Mouse (Mus musculus) midbrain, postnatal 0 days (tissue): Measurements from ENCODE around the gene Gpam. TPM values are rescaled to one million over a fixed set of nuclear protein-coding genes. Genes with fewer than 3 reads are reported as not detected.
A peak's percentile ranks its signal among the peaks of the same experiment; 100 is the strongest.

Experiments
- ATAC-seq: fragments of 200-750 bp; cut with Nextera tagmentation; 2 replicates; pipeline ENCODE4 v1.8.0; 2017; ENCODE audit warnings: moderate number of reproducible peaks, mild to moderate bottlenecking, moderate TSS enrichment, moderate library complexity; ENCODE audit not compliant: low FRiP score
- DNase-seq: peaks from one replicate; pipeline ENCODE4 v3.0.0-alpha.2; 2015; ENCODE audit warnings: low spot score
- H3K27ac ChIP-seq: fragments of 300-500 bp; sonication (generic); 2 replicates; pipeline ENCODE4 v1.5.1; 2014; ENCODE audit warnings: low read depth, mild to moderate bottlenecking, low read length, mixed read lengths
- H3K27me3 ChIP-seq: fragments of 300-500 bp; sonication (generic); 2 replicates; pipeline ENCODE4 v1.6.1; 2014; ENCODE audit warnings: low read length, control low read depth, mixed read lengths; ENCODE audit not compliant: insufficient read depth
- H3K36me3 ChIP-seq: fragments of 300-500 bp; sonication (generic); 2 replicates; pipeline ENCODE4 v1.6.1; 2014; ENCODE audit warnings: low read length, control low read depth, mixed read lengths; ENCODE audit not compliant: insufficient read depth
- H3K4me1 ChIP-seq: fragments of 300-500 bp; sonication (generic); 2 replicates; pipeline ENCODE4 v1.6.1; 2014; ENCODE audit warnings: mild to moderate bottlenecking, control low read depth, antibody characterized with exemption, low read length, mixed read lengths; ENCODE audit not compliant: insufficient read depth
- H3K4me2 ChIP-seq: fragments of 300-500 bp; sonication (generic); 2 replicates; pipeline ENCODE4 v1.6.1; 2014; ENCODE audit warnings: low read depth, mild to moderate bottlenecking, low read length, mixed read lengths; ENCODE audit not compliant: poor library complexity, severe bottlenecking
- H3K4me3 ChIP-seq: fragments of 300-500 bp; sonication (generic); 2 replicates; pipeline ENCODE4 v1.5.1; 2014; ENCODE audit warnings: low read depth, mild to moderate bottlenecking, low read length, moderate library complexity
- H3K9ac ChIP-seq: fragments of 300-500 bp; sonication (generic); replicated peaks from 2 replicates; pipeline ENCODE4 v1.6.1; 2014; ENCODE audit warnings: mild to moderate bottlenecking, low read length, moderate library complexity, mixed read lengths; ENCODE audit not compliant: poor library complexity, severe bottlenecking
- H3K9me3 ChIP-seq: fragments of 300-500 bp; sonication (generic); 2 replicates; pipeline ENCODE4 v1.6.1; 2016; ENCODE audit warnings: low read length, control low read depth
- CTCF ChIP-seq: IDR thresholded peaks from 2 replicates; pipeline ENCODE4 v1.5.1; 2016; ENCODE audit warnings: antibody characterized with exemption, mild to moderate bottlenecking
- WGBS: fragments of 180-500 bp; shearing (Covaris S2); extraction: QIAGEN DNeasy Blood & Tissue Kit; methylation state at CpG from one replicate; pipeline ENCODE4 v1.1.7; 2014; 5-methylcytosine and 5-hydroxymethylcytosine counted together
- polyA plus RNA-seq: library from polyadenylated mRNA; unstranded; fragments of >200 nt; fragmentation: Nextera tagmentation; extraction: Ambion mirVana; gene quantifications from 2 replicates; pipeline ENCODE4 v1.2.1, GENCODE M21; 2015
- total RNA-seq: library from RNA; depleted of rRNA; stranded (reverse); fragments of >200 nt; gene quantifications from 2 replicates; pipeline ENCODE4 v1.2.3, GENCODE M21; 2014

Gene Gpam
- total and polyA plus RNA-seq, 2 experiments from 2014 or later, result 23.6 to 81.1 TPM

GRCm38 (mm10) chr19:55137884-55138283, 10.8 kb upstream of the Gpam start:
- H3K4me1 ChIP-seq, result no peaks in the 10 kb centered on the region
- TF ChIP-seq CTCF, result no peak

GRCm38 (mm10) chr19:55136693-55137427, 9.8 kb upstream of the Gpam start:
- no peak for ATAC-seq
- no peak overlapping the region for H3K9ac ChIP-seq

More at GRCm38 (mm10) chr19:55137884-55138283, 10.8 kb upstream of the Gpam start:
- no peaks in the 10 kb centered on the region for H3K27me3 ChIP-seq
- H3K9me3 ChIP-seq, result no peaks in the 10 kb centered on the region
- DNase-seq, result peak; percentile 77
- WGBS, result 20% methylated on average over 7 of the region's 7 CpGs
- no peak overlapping the region for H3K9ac ChIP-seq
- no peak overlapping the region for H3K27ac ChIP-seq
- no peak overlapping the region for H3K4me2 ChIP-seq
- no peaks in the 10 kb centered on the region for H3K36me3 ChIP-seq
- no peak overlapping the region for H3K4me3 ChIP-seq
- ATAC-seq, result peak; percentile 76

GRCm38 (mm10) chr19:55135918-55136317, 8.9 kb upstream of the Gpam start:
- no peaks in the 10 kb centered on the region for H3K4me1 ChIP-seq
- H3K4me2 ChIP-seq, result no peak overlapping the region
- no peak overlapping the region for H3K9ac ChIP-seq
- H3K27ac ChIP-seq, result no peak overlapping the region
- no peak for ATAC-seq
- no peaks in the 10 kb centered on the region for H3K27me3 ChIP-seq
- no peaks in the 10 kb centered on the region for H3K36me3 ChIP-seq
- WGBS, result 88% methylated on average over 3 of the region's 3 CpGs
- DNase-seq, result no peak
- TF ChIP-seq CTCF, result no peak
- H3K4me3 ChIP-seq, result no peak overlapping the region
- no peaks in the 10 kb centered on the region for H3K9me3 ChIP-seq

More at GRCm38 (mm10) chr19:55136693-55137427, 9.8 kb upstream of the Gpam start:
- 58% methylated on average over 4 of the region's 4 CpGs for WGBS
- no peak for TF ChIP-seq CTCF
- H3K36me3 ChIP-seq, result no peaks in the 10 kb centered on the region
- H3K4me3 ChIP-seq, result no peak overlapping the region
- H3K27me3 ChIP-seq, result no peaks in the 10 kb centered on the region
- H3K9me3 ChIP-seq, result no peaks in the 10 kb centered on the region
- H3K4me2 ChIP-seq, result no peak overlapping the region
- no peak overlapping the region for H3K27ac ChIP-seq
- peak; percentile 52 for DNase-seq
- no peaks in the 10 kb centered on the region for H3K4me1 ChIP-seq

- Histone ChIP-seq H3K4me1 (no peaks in the 10 kb centered on the region), H3K27me3 (no peaks in the 10 kb centered on the region), H3K27ac (no peak overlapping the region), H3K9ac (no peak overlapping the region), H3K4me3 (no peak overlapping the region), H3K9me3 (no peaks in the 10 kb centered on the region), H3K4me2 (no peak overlapping the region), H3K36me3 (no peaks in the 10 kb centered on the region)
- ATAC-seq (no peak), DNase-seq (no peak)
- TF ChIP-seq CTCF, result no peak
- 79% methylated on average over 9 of the region's 9 CpGs for WGBS
Observed at GRCm38 (mm10) chr19:55134521-55134920, 7.5 kb upstream of the Gpam start.

GRCm38 (mm10) chr19:55132476-55132875, 5.4 kb upstream of the Gpam start:
- H3K36me3 ChIP-seq, result no peaks in the 10 kb centered on the region
- 79% methylated on average over 3 of the region's 3 CpGs for WGBS
- no peak for DNase-seq

GRCm38 (mm10) chr19:55131747-55132146, 4.7 kb upstream of the Gpam start:
- DNase-seq (no peak), ATAC-seq (no peak)
- no peak for TF ChIP-seq CTCF
- WGBS, result 46% methylated on average over 1 of the region's 1 CpGs
- no peaks in the 10 kb centered on the region for H3K4me1 ChIP-seq
- H3K36me3 ChIP-seq, result no peaks in the 10 kb centered on the region
- H3K4me2 ChIP-seq, result no peak overlapping the region
- H3K4me3 ChIP-seq, result no peak overlapping the region
- H3K9ac ChIP-seq, result no peak overlapping the region
- H3K9me3 ChIP-seq, result no peaks in the 10 kb centered on the region
- H3K27ac ChIP-seq, result no peak overlapping the region
- H3K27me3 ChIP-seq, result no peaks in the 10 kb centered on the region

More at GRCm38 (mm10) chr19:55132476-55132875, 5.4 kb upstream of the Gpam start:
- H3K27ac ChIP-seq, result no peak overlapping the region
- no peaks in the 10 kb centered on the region for H3K4me1 ChIP-seq
- H3K4me3 ChIP-seq, result no peak overlapping the region
- no peak overlapping the region for H3K4me2 ChIP-seq
- H3K9me3 ChIP-seq, result no peaks in the 10 kb centered on the region
- TF ChIP-seq CTCF, result no peak
- ATAC-seq, result no peak
- no peak overlapping the region for H3K9ac ChIP-seq
- H3K27me3 ChIP-seq, result no peaks in the 10 kb centered on the region
